Mouse (Mus musculus): ENCODE measurements around the gene Csmd2. TPM values are rescaled to one million over a fixed set of nuclear protein-coding genes. Genes with fewer than 3 reads are reported as not detected.

Gene Csmd2
- polyA plus RNA-seq, 1 experiment from 2014 or later: 0.18 TPM

DNA sequence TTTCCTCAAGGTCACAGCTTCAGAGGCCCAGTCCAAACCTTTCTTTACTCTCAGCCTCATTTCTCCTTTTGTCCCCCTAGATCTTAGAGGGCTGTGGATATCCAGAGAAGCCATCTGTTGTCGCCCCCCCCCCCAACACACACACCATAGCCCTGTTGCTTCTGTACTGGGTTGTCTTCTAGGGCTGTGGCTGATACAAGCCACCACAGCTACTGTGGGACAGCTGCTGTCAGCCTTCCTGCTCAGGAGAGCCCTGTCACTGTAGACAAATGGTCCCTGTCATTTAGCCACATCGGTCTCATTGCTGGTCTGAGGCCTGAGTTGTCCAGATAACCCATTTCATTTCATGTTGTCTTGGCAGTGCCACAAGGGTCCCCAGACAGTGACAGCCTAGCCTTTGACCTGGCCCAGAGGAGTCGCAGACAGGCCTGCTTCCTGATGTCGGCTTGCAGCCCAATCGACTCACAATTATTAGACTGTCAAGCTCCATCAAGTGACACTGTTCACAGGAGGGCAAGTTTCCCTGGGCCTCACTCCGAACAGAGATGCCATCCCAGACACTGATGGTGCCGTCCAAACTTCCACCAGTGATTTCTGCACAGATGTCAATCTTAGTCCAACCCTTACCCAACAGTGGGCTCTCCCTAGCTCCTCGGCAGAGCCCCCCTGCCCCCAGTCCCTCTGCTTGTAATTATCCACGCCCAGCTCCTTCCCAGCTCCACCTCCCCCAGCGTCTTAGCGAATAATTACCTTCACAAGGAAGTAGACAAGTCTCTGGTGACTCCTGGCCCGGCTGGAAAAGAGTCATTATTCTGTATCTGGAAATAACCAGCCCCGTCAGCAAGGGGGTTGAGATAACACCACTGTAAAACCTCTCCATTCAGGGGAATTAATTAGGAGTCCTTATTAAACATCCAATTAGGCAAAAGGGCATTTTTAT lies 240.0 kb downstream of the Csmd2 start:
- no peak overlapping the region for H3K4me2 ChIP-seq (ENCODE audit: low read length)
- no peak overlapping the region for H3K4me3 ChIP-seq (ENCODE audit: low read depth, low read length)
- H3K27ac ChIP-seq (ENCODE audit: low read depth): no peak overlapping the region
- no peak overlapping the region for H3K9ac ChIP-seq (ENCODE audit: low read length)
- no peak for DNase-seq (ENCODE audit: low spot score)
- H3K27me3 ChIP-seq (replicated peaks; ENCODE audit: control insufficient read depth, insufficient read depth, low read length): no peaks in the 10 kb centered on the region
- H3K4me1 ChIP-seq (replicated peaks; ENCODE audit: control insufficient read depth, insufficient read depth, low read length): no peaks in the 10 kb centered on the region
- WGBS: 44% methylated on average over 13 of the region's 13 CpGs
- no peaks in the 10 kb centered on the region for H3K36me3 ChIP-seq (ENCODE audit: control insufficient read depth, insufficient read depth, low read length)
- 0 out of 2 replicates have a peak, but pooled peaks have one; percentile 47 for ATAC-seq (replicated peaks; ENCODE audit: low FRiP score, low TSS enrichment, low read depth)
- H3K9me3 ChIP-seq (ENCODE audit: control insufficient read depth, low read length): no peaks in the 10 kb centered on the region

DNA sequence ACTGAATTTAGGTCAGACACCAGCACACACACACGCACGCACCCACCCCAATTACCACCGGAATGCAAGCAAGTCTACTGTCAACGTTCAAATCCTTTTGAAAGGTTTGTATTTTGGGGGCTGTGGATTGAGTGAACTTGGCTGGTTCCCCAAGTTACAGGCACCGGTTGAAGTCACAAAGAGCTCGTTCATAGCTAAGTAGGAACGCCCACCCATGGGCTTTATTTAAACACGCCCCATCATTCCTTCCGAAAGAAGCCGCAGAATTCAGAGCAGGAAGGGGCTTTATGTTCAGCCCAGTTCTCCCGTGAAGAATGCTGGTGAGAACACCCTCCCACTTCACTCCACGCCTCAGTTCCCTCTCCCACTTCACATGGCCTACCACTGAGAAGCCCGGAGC lies 245.8 kb downstream of the Csmd2 start:
- ATAC-seq (replicated peaks; ENCODE audit: low FRiP score, low TSS enrichment, low read depth) (no peak), DNase-seq (ENCODE audit: low spot score) (no peak)
- Histone ChIP-seq H3K4me3 (ENCODE audit: low read depth, low read length) (no peak overlapping the region), H3K27me3 (replicated peaks; ENCODE audit: control insufficient read depth, insufficient read depth, low read length) (no peaks in the 10 kb centered on the region), H3K9me3 (ENCODE audit: control insufficient read depth, low read length) (no peaks in the 10 kb centered on the region), H3K4me1 (replicated peaks; ENCODE audit: control insufficient read depth, insufficient read depth, low read length) (no peaks in the 10 kb centered on the region), H3K4me2 (ENCODE audit: low read length) (no peak overlapping the region), H3K36me3 (ENCODE audit: control insufficient read depth, insufficient read depth, low read length) (no peaks in the 10 kb centered on the region), H3K9ac (ENCODE audit: low read length) (no peak overlapping the region), H3K27ac (ENCODE audit: low read depth) (no peak overlapping the region)
- 82% methylated on average over 13 of the region's 13 CpGs for WGBS

DNA sequence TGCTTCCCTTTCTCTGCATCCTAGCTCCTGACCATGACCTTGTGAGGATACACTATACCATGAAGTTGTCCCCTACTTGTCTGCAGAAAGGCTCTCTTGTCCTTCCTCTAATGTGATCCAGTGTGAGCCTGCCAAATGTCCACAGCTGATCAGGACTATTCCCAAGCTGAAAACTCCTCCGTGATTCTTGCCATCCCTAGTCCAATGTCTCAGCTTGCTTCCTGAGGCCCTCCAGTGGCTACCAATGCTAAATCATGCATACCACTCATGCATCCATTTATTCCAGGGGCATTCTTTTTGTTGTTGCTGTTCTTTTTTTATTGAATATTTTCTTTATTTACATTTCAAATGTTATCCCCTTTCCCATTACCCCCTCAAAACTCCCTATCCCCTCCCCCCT lies 251.5 kb downstream of the Csmd2 start:
- no peak overlapping the region for H3K9ac ChIP-seq (ENCODE audit: low read length)
- H3K4me1 ChIP-seq (replicated peaks; ENCODE audit: control insufficient read depth, insufficient read depth, low read length): no peaks in the 10 kb centered on the region
- ATAC-seq (replicated peaks; ENCODE audit: low FRiP score, low TSS enrichment, low read depth) (no peak), DNase-seq (ENCODE audit: low spot score) (no peak)
- H3K27me3 ChIP-seq (replicated peaks; ENCODE audit: control insufficient read depth, insufficient read depth, low read length): no peaks in the 10 kb centered on the region
- H3K36me3 ChIP-seq (ENCODE audit: control insufficient read depth, insufficient read depth, low read length): no peaks in the 10 kb centered on the region
- H3K4me3 ChIP-seq (ENCODE audit: low read depth, low read length): no peak overlapping the region
- WGBS: 42% methylated on average over 1 of the region's 1 CpGs
- H3K4me2 ChIP-seq (ENCODE audit: low read length): no peak overlapping the region
- no peak overlapping the region for H3K27ac ChIP-seq (ENCODE audit: low read depth)
- no peaks in the 10 kb centered on the region for H3K9me3 ChIP-seq (ENCODE audit: control insufficient read depth, low read length)

DNA sequence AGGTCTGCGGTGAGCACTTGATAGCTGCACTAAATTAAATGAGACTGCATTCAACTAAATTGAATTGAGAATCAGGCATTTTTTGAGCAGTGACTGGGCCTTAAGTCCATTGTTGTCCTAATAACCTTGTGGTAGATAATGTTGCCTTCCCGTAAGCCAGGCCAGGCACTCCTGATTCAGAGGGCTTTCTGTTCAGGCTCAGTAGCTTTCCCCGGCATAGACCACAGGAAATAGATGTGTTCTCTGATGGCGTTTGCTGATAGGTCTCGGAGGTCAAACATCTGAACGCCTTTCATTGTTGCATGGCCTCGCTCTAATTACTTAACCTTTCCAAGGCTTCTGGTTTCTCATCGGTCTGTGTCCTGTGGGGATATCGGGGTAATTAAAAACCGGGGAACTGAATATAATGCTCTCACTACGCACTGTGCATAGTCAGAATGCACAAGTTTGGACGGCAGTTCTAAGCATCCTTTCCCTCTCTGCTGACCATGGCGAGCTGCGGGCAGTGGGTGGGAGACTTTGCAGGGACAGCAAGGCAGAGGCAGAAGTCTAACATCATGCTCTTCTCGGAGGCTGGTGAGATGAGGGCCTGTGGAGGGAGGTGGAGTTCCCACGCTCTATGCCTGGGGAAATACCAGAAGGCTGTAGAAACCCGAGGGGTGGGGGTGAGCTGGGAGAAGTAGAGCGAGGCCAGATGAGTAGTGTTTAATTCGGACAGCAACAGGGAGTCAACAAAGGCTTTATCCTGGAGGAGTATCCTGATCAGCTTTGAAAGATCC lies 253.6 kb downstream of the Csmd2 start:
- Histone ChIP-seq H3K27me3 (replicated peaks; ENCODE audit: control insufficient read depth, insufficient read depth, low read length) (no peaks in the 10 kb centered on the region), H3K9ac (ENCODE audit: low read length) (no peak overlapping the region), H3K4me1 (replicated peaks; ENCODE audit: control insufficient read depth, insufficient read depth, low read length) (no peaks in the 10 kb centered on the region), H3K27ac (ENCODE audit: low read depth) (no peak overlapping the region), H3K36me3 (ENCODE audit: control insufficient read depth, insufficient read depth, low read length) (no peaks in the 10 kb centered on the region), H3K4me2 (ENCODE audit: low read length) (no peak overlapping the region), H3K9me3 (ENCODE audit: control insufficient read depth, low read length) (no peaks in the 10 kb centered on the region), H3K4me3 (ENCODE audit: low read depth, low read length) (no peak overlapping the region)
- ATAC-seq (replicated peaks; ENCODE audit: low FRiP score, low TSS enrichment, low read depth): no peak
- WGBS: 48% methylated on average over 19 of the region's 19 CpGs
- DNase-seq (ENCODE audit: low spot score): no peak

DNA sequence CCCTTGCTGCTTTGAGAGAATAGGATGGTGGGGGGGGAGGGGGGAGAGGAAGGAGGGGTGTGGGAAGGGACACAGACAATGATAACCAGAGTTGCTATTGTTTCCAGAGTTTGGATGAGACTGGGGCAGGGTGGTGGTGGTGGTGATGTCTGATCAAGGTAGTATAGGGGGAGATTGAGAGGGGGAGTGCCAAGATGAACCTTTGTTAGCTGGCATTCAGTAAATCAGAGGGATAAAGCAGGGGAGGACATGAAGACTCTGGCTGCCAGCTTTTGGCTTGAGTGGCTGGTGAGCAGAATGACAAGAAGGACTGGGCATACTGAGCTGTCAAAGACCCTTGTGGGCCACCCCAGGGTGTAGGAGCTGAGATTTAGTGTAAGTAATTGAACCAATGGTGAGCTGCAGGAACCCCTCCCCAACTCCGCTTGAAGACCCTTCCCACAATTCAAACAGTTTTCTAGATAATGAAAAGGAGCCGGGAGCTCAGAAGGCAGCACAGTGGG lies 254.2 kb downstream of the Csmd2 start:
- H3K9ac ChIP-seq (ENCODE audit: low read length): no peak overlapping the region
- DNase-seq (ENCODE audit: low spot score) (no peak), ATAC-seq (replicated peaks; ENCODE audit: low FRiP score, low TSS enrichment, low read depth) (no peak)
- H3K9me3 ChIP-seq (ENCODE audit: control insufficient read depth, low read length): no peaks in the 10 kb centered on the region
- 70% methylated on average over 2 of the region's 2 CpGs for WGBS
- H3K36me3 ChIP-seq (ENCODE audit: control insufficient read depth, insufficient read depth, low read length): no peaks in the 10 kb centered on the region
- no peaks in the 10 kb centered on the region for H3K4me1 ChIP-seq (replicated peaks; ENCODE audit: control insufficient read depth, insufficient read depth, low read length)
- no peak overlapping the region for H3K4me2 ChIP-seq (ENCODE audit: low read length)
- H3K27ac ChIP-seq (ENCODE audit: low read depth): no peak overlapping the region
- no peak overlapping the region for H3K4me3 ChIP-seq (ENCODE audit: low read depth, low read length)
- no peaks in the 10 kb centered on the region for H3K27me3 ChIP-seq (replicated peaks; ENCODE audit: control insufficient read depth, insufficient read depth, low read length)

DNA sequence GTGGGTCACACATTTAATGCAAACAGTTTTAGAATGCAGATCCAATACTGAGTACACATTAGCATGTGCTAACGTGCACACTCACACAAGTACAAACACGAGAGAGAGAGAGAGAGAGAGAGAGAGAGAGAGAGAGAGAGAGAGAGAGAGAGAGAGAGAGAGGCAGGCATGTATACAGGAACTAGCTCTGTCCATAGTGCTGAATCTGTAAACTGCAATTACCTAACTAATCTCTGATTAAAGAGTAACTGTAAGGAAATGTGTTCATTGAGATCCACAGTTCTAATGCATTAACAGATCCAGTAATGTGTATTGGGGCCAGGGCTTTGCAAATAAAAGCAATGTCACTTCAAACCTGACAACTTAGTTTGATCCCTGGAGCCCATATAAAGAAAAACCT lies 257.5 kb downstream of the Csmd2 start:
- H3K9ac ChIP-seq (ENCODE audit: low read length): no peak overlapping the region
- H3K4me1 ChIP-seq (replicated peaks; ENCODE audit: control insufficient read depth, insufficient read depth, low read length): no peaks in the 10 kb centered on the region
- H3K4me2 ChIP-seq (ENCODE audit: low read length): no peak overlapping the region
- H3K9me3 ChIP-seq (ENCODE audit: control insufficient read depth, low read length): no peaks in the 10 kb centered on the region
- no peak overlapping the region for H3K27ac ChIP-seq (ENCODE audit: low read depth)
- DNase-seq (ENCODE audit: low spot score) (no peak), ATAC-seq (replicated peaks; ENCODE audit: low FRiP score, low TSS enrichment, low read depth) (no peak)
- no peaks in the 10 kb centered on the region for H3K36me3 ChIP-seq (ENCODE audit: control insufficient read depth, insufficient read depth, low read length)
- H3K27me3 ChIP-seq (replicated peaks; ENCODE audit: control insufficient read depth, insufficient read depth, low read length): no peaks in the 10 kb centered on the region
- 25% methylated on average over 2 of the region's 2 CpGs for WGBS
- H3K4me3 ChIP-seq (ENCODE audit: low read depth, low read length): no peak overlapping the region

DNA sequence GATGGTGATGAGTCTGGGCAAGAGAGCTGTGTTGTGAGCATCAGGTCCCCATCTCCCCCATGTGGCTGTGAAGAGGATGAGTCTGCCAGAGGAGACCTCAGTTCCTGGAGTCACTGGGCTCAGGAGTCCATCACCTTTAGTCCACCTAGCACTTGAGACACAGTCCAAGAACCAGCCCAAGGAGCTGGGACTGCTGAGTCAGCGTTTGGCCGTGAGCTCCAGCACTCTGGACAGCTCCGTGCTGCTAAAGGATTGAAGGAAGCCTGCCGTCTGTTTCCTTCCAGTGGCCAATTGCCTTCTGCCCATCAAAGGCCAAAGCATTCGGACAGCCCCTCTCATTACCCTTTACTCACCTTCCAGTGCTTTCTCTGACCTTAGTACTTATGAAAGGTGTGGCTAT lies 261.0 kb downstream of the Csmd2 start:
- Histone ChIP-seq H3K4me3 (ENCODE audit: low read depth, low read length) (no peak overlapping the region), H3K36me3 (ENCODE audit: control insufficient read depth, insufficient read depth, low read length) (no peaks in the 10 kb centered on the region), H3K4me1 (replicated peaks; ENCODE audit: control insufficient read depth, insufficient read depth, low read length) (no peaks in the 10 kb centered on the region), H3K9me3 (ENCODE audit: control insufficient read depth, low read length) (no peaks in the 10 kb centered on the region), H3K9ac (ENCODE audit: low read length) (no peak overlapping the region), H3K4me2 (ENCODE audit: low read length) (no peak overlapping the region), H3K27ac (ENCODE audit: low read depth) (no peak overlapping the region), H3K27me3 (replicated peaks; ENCODE audit: control insufficient read depth, insufficient read depth, low read length) (no peaks in the 10 kb centered on the region)
- 11% methylated on average over 5 of the region's 5 CpGs for WGBS
- DNase-seq (ENCODE audit: low spot score) (peak; percentile 82), ATAC-seq (replicated peaks; ENCODE audit: low FRiP score, low TSS enrichment, low read depth) (no peak)

DNA sequence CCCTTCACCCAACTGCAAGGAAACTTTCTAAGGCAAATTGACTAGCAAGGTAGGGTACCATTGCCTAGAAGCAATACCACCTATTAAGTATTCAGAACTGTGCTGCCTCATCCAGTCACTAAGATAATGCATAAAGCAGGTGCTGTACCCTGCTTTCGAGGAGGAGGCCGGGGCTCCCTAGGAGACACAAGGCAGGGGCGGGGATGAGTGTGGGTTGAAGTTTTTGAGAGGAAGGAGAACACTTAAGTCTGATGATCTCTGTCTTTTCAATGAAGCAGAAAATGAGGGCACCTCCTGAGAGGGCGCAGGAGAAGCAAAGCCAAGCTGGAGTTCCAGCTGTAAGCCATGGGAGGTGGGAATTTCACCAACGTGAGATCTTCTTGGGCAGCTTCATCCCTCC lies 271.6 kb downstream of the Csmd2 start:
- Histone ChIP-seq H3K27ac (ENCODE audit: low read depth) (no peak overlapping the region), H3K4me2 (ENCODE audit: low read length) (no peak overlapping the region), H3K4me1 (replicated peaks; ENCODE audit: control insufficient read depth, insufficient read depth, low read length) (no peaks in the 10 kb centered on the region), H3K27me3 (replicated peaks; ENCODE audit: control insufficient read depth, insufficient read depth, low read length) (no peaks in the 10 kb centered on the region), H3K4me3 (ENCODE audit: low read depth, low read length) (no peak overlapping the region), H3K9me3 (ENCODE audit: control insufficient read depth, low read length) (no peaks in the 10 kb centered on the region), H3K36me3 (ENCODE audit: control insufficient read depth, insufficient read depth, low read length) (no peaks in the 10 kb centered on the region), H3K9ac (ENCODE audit: low read length) (no peak overlapping the region)
- 86% methylated on average over 5 of the region's 5 CpGs for WGBS
- ATAC-seq (replicated peaks; ENCODE audit: low FRiP score, low TSS enrichment, low read depth) (no peak), DNase-seq (ENCODE audit: low spot score) (no peak)

All from intestine, embryonic 14.5 days (tissue).